Mouse (Mus musculus) urinary bladder, postnatal 4 days (tissue): ENCODE data around the gene Frmd5.
"Not testable (repeated sequence)": the region's sequence is repeated elsewhere in the genome, so short reads cannot be mapped to it uniquely, and the experiment has no call there.

Experiments used
- DNase-seq, 2 experiments: peaks; one replicate each; pipeline ENCODE4 v3.0.0; 2021 to 2022; ENCODE audit warnings: low spot score in 2 of 2

Gene Frmd5

GRCm38 (mm10) chr2:121575741-121576201 is 231.1 kb downstream of the Frmd5 start:
- DNase-seq = no peak

- no peak for DNase-seq
Measured at GRCm38 (mm10) chr2:121574066-121574630, 232.7 kb downstream of the Frmd5 start.

- DNase-seq = peak; percentile 63 to 83
Measured at GRCm38 (mm10) chr2:121571780-121572179, 235.1 kb downstream of the Frmd5 start.

GRCm38 (mm10) chr2:121570999-121571655 is 235.8 kb downstream of the Frmd5 start:
- DNase-seq = no peak

DNA sequence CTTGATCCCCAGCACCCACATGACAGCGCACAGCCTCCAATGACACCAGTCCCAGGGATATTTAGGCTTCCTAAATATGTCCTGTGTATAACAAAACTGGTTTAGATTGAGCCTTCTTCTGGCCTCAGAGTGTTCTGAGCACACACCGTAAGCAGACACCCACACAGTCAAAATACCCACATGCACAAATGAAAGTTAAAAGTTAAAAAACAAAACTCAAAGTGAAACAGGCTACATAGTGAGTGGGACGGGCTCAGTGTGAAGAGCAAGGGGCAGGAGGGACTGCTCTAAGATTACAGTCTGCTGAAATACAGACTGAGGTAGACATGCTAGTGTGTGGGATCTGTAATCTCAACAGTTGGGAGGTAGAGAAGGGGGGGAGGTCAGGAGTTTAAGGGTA is 236.8 kb downstream of the Frmd5 start:
- DNase-seq = no peak

DNA sequence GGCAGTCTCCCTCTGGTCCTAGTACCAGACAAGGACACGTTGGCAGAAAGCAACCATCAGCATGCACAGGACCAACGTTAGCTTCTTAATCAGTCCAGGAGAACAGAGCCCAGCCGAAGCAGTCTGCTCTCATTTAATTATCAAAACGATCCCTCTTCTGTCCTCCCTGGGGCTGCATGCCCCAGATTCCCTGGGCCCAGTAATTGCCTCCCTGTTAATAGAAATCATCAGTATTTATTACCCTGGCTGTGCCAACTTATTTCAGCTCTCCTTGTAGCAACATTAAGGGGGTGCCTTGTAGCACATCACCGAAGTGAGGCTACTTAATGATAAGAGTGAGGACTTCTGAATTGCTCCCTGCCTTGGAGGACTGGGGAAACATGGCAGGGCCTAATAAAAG is 241.0 kb downstream of the Frmd5 start:
- DNase-seq = no peak

- DNase-seq = no peak
Measured at GRCm38 (mm10) chr2:121563117-121563516, 243.8 kb downstream of the Frmd5 start.

DNA sequence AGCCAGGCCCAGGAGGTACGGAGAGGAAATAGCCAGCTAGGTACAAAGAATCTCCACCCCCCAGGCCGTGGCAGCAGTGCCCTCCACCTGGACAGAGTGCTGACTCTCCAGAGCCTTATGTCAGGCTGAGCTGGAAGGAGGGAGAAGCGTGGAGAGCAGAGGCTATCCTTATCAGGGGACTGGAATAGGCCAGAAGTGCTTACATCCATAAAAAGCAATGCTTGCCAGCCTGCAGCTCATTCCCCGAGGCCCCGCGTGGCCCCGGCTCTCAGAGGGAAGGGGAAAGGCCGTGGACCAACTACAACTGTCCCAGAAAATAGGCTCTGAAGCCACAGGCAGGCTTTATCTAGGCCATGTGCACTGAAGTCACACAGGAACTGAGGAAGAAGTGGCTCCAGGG is 255.6 kb downstream of the Frmd5 start:
- DNase-seq = no peak

GRCm38 (mm10) chr2:121549630-121550029 is 257.3 kb downstream of the Frmd5 start:
- no peak for DNase-seq

- DNase-seq = no peak
Measured at GRCm38 (mm10) chr2:121544829-121545228, 262.1 kb downstream of the Frmd5 start.

GRCm38 (mm10) chr2:121525056-121525455 is 281.8 kb downstream of the Frmd5 start:
- DNase-seq = no peak

- DNase-seq = not testable (repeated sequence)
Measured at GRCm38 (mm10) chr2:121522830-121523229, 284.1 kb downstream of the Frmd5 start.

GRCm38 (mm10) chr2:121522006-121522405 is 284.9 kb downstream of the Frmd5 start:
- no peak for DNase-seq

DNA sequence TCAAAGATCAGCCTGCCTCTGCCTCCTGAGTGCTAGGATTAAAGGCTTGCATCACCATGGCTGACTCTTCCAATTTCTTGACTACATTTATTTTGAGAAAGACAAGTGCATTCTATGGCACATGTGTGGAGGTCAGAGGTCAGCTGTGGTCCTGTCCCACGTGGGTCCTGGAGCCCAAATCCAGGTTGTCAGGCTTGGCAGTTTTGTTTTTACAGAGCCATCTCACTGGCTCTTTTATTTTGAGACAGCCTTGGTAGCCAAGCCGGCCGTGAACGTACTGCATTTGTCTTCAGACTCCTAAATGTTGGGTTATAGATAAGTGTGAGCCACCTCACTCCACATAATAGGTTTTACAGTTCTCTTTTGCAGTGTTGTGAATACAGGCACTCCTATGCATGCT is 288.2 kb downstream of the Frmd5 start:
- not testable (repeated sequence) for DNase-seq

DNA sequence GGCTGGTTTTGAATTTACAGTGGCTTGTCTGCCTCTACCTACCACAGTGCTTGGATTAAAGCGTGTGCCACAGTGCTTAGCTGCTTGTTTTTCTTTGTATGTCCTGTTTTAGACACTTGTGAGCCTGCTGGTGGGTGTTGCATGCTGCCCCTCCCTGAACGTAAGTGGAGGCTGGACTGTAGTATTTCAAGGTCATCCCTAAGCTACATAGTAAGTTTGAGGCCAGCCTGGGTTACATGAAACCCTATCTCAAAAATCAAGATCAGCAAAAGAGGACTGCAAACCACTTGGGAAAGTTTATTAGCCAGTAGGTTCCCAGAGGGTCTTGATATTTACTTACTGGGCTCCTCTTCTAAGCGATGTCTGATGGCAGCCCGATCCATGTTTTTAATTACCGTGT is 288.8 kb downstream of the Frmd5 start:
- DNase-seq = no peak

DNA sequence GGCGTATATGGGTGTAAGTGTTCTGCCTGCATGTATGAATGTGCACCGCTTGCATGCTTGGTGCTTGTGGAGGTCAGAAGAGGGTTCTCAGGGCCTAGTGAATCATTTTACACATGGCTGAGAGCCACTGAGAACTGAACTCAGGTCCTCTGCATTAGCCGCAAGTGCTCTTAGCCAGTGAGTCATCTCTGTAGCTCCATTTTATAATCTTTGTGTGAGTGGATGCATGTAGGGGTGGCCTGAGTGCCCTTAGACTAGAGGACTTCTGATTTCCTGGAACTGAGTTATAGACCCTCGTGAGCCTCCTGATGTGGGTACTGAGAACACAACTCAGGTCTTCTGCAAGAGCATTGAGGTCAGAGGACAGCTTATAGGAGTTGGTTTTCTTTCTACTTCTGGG is 292.7 kb downstream of the Frmd5 start:
- no peak for DNase-seq

GRCm38 (mm10) chr2:121512991-121513765 is 293.7 kb downstream of the Frmd5 start:
- not testable (repeated sequence) for DNase-seq

DNA sequence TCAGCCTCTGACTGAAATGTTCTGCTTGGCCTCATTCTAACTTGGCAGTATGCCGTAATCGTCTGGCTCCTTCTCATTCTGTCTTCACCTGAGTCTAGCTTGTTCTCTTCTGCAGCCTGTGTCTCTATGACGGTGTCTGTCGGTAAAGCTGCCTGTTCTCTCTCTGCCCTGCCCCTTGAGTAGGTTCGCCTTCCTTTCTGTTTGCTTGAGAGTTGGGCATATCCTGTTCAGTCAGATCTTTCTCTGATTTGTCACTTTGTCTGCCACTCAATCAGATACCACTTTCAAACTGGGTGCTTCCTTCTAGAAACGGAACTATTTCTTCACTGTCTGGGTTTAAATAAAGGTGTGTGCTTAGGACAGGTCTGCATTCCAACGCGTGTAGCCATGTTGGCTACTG is 295.5 kb downstream of the Frmd5 start:
- no peak for DNase-seq

DNA sequence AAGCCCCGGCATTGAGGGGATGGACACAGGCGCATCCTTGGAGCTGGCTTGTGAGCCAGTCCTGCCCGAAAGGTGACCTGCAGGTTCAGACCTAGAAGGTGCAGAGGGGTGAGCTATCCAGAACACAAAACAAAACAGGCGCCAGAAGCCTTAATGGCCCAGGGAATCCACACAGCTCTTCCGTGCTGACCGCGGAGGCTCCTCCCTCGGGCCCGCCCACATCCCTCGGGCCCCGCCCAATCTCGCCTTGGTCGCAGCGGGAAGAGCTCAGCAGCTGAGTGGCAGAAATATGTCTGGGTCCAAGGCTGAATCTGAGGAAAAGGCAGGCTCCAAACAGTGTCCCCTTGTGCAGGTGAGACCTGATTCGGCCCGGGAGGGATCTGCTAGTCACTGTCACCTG is 297.3 kb downstream of the Frmd5 start:
- peak; percentile 57 to 71 for DNase-seq

DNA sequence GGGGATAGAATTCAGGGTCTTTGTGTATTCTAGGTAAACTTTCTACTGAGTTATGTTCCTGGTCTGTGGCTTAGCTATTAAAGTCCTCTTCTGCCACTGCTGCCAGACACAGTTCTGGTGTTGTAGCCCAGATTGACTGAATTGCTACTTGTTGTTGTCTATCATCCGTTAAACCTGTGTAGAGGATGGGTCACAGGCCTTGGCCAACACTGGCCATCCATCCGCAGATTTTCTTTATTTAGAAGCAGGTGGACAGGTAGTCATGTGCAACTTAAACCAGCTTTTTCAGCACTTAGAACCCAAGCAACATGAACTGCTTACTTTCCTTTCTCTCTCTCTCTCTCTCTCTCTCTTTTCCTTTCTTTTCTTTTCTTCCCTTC is 298.9 kb downstream of the Frmd5 start:
- DNase-seq = no peak

- no peak for DNase-seq
Measured at GRCm38 (mm10) chr2:121507173-121507950, 299.5 kb downstream of the Frmd5 start.
